Mouse (Mus musculus) urinary bladder, postnatal 10 days (tissue): Measurements from ENCODE around the gene Fbxl19.
A peak's percentile ranks its signal among the peaks of the same experiment; 100 is the strongest.
"Not testable (repeated sequence)": the region's sequence is repeated elsewhere in the genome, so short reads cannot be mapped to it uniquely, and the experiment has no call there.

Source experiments
- DNase-seq: peaks from one replicate; pipeline ENCODE4 v3.0.0; 2022; ENCODE audit warnings: low spot score

The Fbxl19 gene

GRCm38 (mm10) chr7:127730170-127730569 lies 14.2 kb upstream of the Fbxl19 start:
- DNase-seq = no peak

DNA sequence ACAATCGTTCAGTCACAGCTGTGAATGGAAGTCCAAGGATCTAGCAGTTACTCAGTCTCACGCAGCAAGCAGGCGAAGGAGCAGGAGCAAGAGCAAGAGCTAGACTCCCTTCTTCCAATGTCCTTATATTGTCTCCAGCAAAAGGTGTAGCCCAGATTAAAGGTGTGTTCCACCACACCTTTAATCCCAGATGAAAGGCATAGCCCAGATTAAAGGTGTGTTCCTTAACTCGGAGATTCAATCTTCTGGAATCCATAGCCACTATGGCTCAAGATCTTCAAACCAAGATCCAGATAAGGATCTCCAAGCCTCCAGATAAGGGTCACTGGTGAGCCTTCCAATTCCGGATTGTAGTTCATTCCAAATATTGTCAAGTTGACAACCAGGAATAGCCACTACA lies 12.3 kb upstream of the Fbxl19 start, which contains the start of gene Ctf2:
Gene Ctf2 (minus strand): TSS at position 101 of the 400 bp plus-strand sequence.
- DNase-seq = not testable (repeated sequence)

DNA sequence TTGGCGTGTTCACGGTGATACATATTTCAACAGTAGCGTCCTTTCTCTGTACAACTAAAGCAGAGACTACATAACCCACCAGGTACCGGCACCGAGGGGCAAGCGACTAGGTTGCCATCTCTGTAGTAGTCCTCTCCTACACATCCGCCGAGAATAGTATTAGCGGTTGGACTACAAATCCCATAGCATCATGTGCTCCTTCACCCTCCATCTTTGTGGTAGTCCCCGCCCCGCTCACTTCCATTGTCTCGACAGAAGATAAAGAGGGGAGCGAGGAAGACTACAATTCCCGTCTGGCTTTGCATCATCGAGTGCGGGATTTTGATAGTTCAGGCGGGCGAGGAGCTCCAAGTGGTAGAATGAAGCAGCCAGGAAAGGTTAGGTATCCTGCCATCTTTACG lies 908 bp downstream of the Fbxl19 start:
- DNase-seq = no peak

DNA sequence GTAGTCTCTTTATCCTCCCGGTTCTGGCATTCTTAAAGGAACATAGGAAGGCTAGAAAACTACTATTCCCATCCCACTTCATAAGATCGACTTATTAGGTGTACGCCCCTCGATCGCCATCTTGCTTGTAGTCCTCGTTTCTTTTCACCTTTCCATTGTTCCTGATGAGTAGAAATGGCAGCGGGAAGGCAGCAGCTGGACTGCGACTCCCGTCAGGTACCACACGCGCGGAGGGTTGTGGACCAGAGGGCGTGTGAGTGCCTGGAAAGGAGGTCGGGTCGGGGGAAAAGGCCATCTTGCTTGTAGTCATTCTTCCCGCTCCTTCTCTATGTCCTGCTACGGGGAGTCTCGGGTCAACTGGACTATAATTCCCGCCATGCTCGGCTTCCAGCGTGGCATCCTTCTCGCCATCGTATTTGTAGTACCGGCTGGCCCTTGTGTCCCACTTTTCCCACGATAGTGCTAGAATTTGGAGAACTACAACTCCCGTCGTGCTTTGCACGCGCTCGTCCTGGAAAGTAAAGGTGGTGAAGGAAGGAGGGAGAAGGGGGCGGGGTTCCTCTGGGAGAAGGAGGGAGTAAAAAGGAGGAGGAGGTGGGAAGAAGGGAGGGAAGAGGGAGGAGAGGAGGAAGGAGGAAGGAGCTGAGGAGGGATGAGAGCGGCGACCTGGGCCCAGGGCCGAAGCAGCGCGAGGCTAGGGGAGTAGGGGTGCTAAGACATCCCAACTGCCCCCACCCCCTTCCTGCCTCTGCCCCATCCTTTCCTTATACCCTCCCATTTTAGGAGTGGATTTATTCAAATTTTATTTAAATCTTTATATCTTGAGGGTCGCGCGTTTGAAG lies 1.5 kb downstream of the Fbxl19 start:
- peak; percentile 80 for DNase-seq

- DNase-seq = no peak
Measured at GRCm38 (mm10) chr7:127746494-127747491, 2.5 kb downstream of the Fbxl19 start.

- no peak for DNase-seq
Measured at GRCm38 (mm10) chr7:127747559-127748234, 3.4 kb downstream of the Fbxl19 start.

- DNase-seq = no peak
Measured at GRCm38 (mm10) chr7:127748235-127748560, 3.9 kb downstream of the Fbxl19 start.

GRCm38 (mm10) chr7:127750131-127751127 lies 6.1 kb downstream of the Fbxl19 start:
- no peak for DNase-seq

GRCm38 (mm10) chr7:127751619-127752018 lies 7.3 kb downstream of the Fbxl19 start:
- no peak for DNase-seq

DNA sequence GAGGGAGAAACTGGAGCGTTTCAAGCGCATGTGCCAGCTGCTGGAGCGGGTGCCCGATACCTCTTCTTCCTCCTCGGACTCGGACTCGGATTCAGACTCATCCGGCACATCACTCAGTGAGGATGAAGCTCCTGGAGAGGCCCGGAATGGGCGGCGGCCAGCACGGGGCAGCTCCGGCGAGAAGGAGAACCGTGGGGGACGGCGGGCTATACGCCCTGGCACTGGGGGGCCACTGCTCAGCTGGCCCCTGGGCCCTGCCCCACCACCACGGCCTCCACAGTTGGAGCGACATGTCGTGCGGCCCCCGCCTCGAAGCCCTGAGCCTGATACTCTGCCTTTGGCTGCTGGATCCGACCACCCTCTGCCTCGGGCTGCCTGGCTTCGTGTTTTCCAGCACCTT lies 7.7 kb downstream of the Fbxl19 start:
- no peak for DNase-seq

- DNase-seq = no peak
Measured at GRCm38 (mm10) chr7:127753158-127753557, 8.8 kb downstream of the Fbxl19 start.

- DNase-seq = no peak
Measured at GRCm38 (mm10) chr7:127753741-127754140, 9.4 kb downstream of the Fbxl19 start.

GRCm38 (mm10) chr7:127759716-127760115 lies 15.4 kb downstream of the Fbxl19 start:
- no peak for DNase-seq

DNA sequence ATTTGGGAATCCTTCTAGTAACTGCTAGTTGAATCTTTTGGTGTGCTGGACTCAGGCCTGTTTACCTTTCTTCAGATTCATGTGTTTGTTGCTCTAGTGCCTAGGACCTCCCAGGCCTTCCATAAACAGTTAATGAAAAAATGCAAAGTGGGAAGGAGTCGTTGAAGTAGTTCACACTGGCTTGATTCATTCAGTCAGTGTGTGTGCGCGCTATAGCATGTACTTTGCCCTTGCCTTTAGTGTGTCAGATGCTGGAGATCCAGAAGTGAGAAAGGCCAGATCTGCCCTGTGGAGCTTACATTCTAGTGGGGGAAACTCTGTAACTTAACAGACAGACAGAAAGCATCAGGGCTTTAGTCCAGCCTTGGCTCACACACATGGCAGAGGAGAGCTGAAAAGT lies 16.1 kb downstream of the Fbxl19 start:
- DNase-seq = no peak

DNA sequence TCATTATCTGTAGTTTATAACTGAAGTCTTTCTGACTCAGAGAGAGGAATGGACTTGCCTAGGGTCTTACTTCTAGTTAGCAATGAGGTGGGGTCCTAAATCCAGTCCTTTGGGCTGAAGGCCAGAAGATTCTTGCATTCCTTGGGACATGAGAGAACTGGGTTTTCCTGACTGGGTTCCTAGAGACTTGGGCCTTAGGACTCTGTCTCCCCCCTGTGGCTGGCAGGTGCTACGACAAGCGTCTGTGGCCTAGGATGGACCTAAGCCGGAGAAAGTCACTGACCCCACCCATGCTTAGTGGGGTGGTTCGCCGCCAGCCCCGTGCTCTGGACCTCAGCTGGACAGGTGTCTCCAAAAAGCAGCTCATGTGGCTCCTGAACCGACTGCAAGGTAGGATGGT lies 16.7 kb downstream of the Fbxl19 start:
- DNase-seq = no peak

DNA sequence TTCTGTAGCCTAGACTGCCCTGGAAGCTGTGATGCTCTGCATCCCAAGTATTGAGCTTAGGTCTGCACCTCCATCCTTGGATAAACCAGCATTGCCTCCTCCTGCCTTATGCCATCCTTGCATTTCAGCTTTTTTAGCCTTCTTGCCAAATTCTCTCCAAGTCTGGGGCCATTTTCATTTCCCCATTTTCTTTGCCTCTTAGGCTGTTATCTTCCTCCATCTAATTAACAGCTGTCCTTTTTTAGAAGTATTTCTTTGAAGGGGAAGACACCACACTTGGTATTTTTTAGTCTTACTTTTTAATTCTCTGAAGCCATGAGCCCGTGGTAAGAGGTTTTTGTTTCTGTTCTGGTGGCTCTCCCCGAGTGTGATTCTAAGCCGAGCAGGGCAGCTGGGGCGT lies 19.3 kb downstream of the Fbxl19 start:
- no peak for DNase-seq

DNA sequence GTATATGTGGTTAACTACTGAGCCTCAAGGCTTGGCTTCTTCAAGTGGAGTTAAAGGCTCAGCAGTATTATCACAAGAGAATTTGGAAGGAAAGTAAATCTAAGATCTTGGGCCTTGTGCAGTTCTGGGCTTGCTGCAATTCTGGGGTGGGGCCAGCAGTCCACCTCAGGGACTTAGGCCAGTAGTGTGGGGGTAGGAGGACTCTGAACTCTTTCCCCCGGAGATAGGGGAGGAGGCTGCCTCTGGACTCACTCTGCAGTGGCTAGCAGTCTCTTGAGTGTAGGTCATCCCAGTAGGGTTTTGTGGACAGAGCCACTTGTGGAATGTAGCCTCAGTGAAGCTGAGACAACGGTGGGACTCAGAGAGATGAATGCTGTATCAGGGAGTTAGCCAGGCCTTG lies 21.4 kb downstream of the Fbxl19 start:
- DNase-seq = no peak

GRCm38 (mm10) chr7:127766851-127767609 lies 22.7 kb downstream of the Fbxl19 start:
- DNase-seq = no peak

GRCm38 (mm10) chr7:127767671-127768345 lies 23.5 kb downstream of the Fbxl19 start:
- DNase-seq = no peak
